Comparison of ENCODE assay signal across 9 mouse cellular contexts in genomic region chr9:97295770-97296169, GRCm38 (mm10).
DNase-seq lines count a peak whose midpoint lies in the region; TF ChIP-seq lines count a peak whose summit lies in the region.
"Had no signal": no experiment of that assay in that cellular context is flagged by ENCODE, and none has a peak within 500 bp of the region (broad histone marks: within the 10 kb centered on the region; RNA-seq: fewer than 3 reads in every experiment).

No protein-coding gene starts in this region.

- H3K4me3 ChIP-seq in spleen, adult 2 months (ENCODE audit: extremely low read depth, insufficient read depth, insufficient read length) = no peak overlapping the region
- H3K4me3 ChIP-seq: limb, embryonic 12.5 days had no signal

- TF ChIP-seq CTCF in spleen, adult 2 months (IDR thresholded peaks at IDR 0.05; ENCODE audit: extremely low read depth, insufficient read depth, insufficient read length, insufficient replicate concordance) = peak; percentile 25; the same call in 1 of the 2 replicates

- H3K36me3 ChIP-seq in spleen, adult 2 months (ENCODE audit: control insufficient read depth, insufficient read depth, low read length) = no peaks in the 10 kb centered on the region
- H3K36me3 ChIP-seq: limb, embryonic 12.5 days had no signal

- no peaks in the 10 kb centered on the region for H3K27me3 ChIP-seq in spleen, adult 2 months (ENCODE audit: control insufficient read depth, insufficient read depth, low read length)
- H3K27me3 ChIP-seq: limb, embryonic 12.5 days had no signal

- DNase-seq in heart, adult 8-10 months (ENCODE audit: low spot score) = peak; percentile 3
- DNase-seq in heart, adult 11 months = no peak
- DNase-seq in spleen, adult 2 months (ENCODE audit: low read depth in 1 of 2, low spot score in 2 of 2) = no peak
- DNase-seq in spleen, adult 12 weeks (ENCODE audit: low spot score) = no peak
- DNase-seq in cerebellum, adult 9-10 months = peak; percentile 50
- peak; percentile 24 to 72 for DNase-seq in kidney, postnatal 36 days
- DNase-seq in retina, postnatal 7 days (ENCODE audit: low read depth, low spot score) = peak; percentile 11
- DNase-seq in MN1 (ENCODE audit: low spot score) = no peak

- no peak overlapping the region for H3K27ac ChIP-seq in spleen, adult 2 months (ENCODE audit: insufficient read depth, low read length)
- H3K27ac ChIP-seq: limb, embryonic 12.5 days had no signal

- no peaks in the 10 kb centered on the region for H3K4me1 ChIP-seq in spleen, adult 2 months (ENCODE audit: control insufficient read depth, insufficient read depth, insufficient read length)
- H3K4me1 ChIP-seq: limb, embryonic 12.5 days had no signal

- 49% methylated on average over 7 of the region's 7 CpGs for WGBS in spleen, adult 2 months

- TF ChIP-seq POLR2A in spleen, adult 2 months (IDR thresholded peaks at IDR 0.05; ENCODE audit: low read depth, low read length) = no peak

Comparison
In these comparisons a context has a peak if more than half of its experiments do, and no peak if none do; other contexts are left out.
1. DNase-seq: peak in heart, adult 8-10 months (single experiment), cerebellum, adult 9-10 months (single experiment), kidney, postnatal 36 days (2 of 2) and retina, postnatal 7 days (single experiment); none in heart, adult 11 months (single experiment), spleen, adult 2 months (0 of 2), spleen, adult 12 weeks (single experiment) and MN1 (single experiment).